8 mouse cellular contexts compared by ENCODE assay signal in genomic region chr11:88098021-88098729, GRCm38 (mm10). TPM values are rescaled to one million over a fixed set of nuclear protein-coding genes. Genes with fewer than 3 reads are reported as not detected.
DNase-seq lines count a peak whose midpoint lies in the region; ATAC-seq and TF ChIP-seq lines count a peak whose summit lies in the region.

TSS of gene Cuedc1 (plus strand) at chr11:88098058.

- H3K27ac ChIP-seq in kidney, embryonic 15.5 days: peak within 1 kb of the TSS; percentile 95
- peak within 1 kb of the TSS; percentile 90 for H3K27ac ChIP-seq in midbrain, postnatal 0 days (ENCODE audit: low read depth, low read length)

- H3K4me3 ChIP-seq in kidney, embryonic 15.5 days (replicated peaks): peak within 1 kb of the TSS; percentile 73
- H3K4me3 ChIP-seq in midbrain, postnatal 0 days (ENCODE audit: low read depth, low read length): peak within 1 kb of the TSS; percentile 87

- H3K9ac ChIP-seq in kidney, embryonic 15.5 days: peak within 1 kb of the TSS; percentile 84
- peak within 1 kb of the TSS; percentile 94 for H3K9ac ChIP-seq in midbrain, postnatal 0 days (replicated peaks; ENCODE audit: low read length, poor library complexity, severe bottlenecking)

- H3K4me2 ChIP-seq in kidney, embryonic 15.5 days: peak within 1 kb of the TSS; percentile 77
- H3K4me2 ChIP-seq in midbrain, postnatal 0 days (ENCODE audit: low read depth, low read length, poor library complexity, severe bottlenecking): peak within 1 kb of the TSS; percentile 85

- H3K4me1 ChIP-seq in kidney, embryonic 15.5 days: peaks cover 38% of the 10 kb centered on the region
- H3K4me1 ChIP-seq in midbrain, postnatal 0 days (ENCODE audit: insufficient read depth, low read length): peaks cover 10% of the 10 kb centered on the region

- DNase-seq in kidney, adult 9 months: no peak
- DNase-seq in adrenal gland, postnatal 25 days: no peak
- no peak for DNase-seq in gastrocnemius, postnatal 4 days (ENCODE audit: low spot score in 2 of 2)
- no peak for DNase-seq in layer of hippocampus, postnatal 10 days (ENCODE audit: low spot score in 2 of 2)
- no peak for DNase-seq in midbrain, postnatal 0 days (ENCODE audit: low spot score)
- DNase-seq in embryo, embryonic 10 days (ENCODE audit: low spot score): no peak
- DNase-seq in spleen, postnatal 14 days (ENCODE audit: low spot score in 2 of 2): no peak

- ATAC-seq in kidney, embryonic 15.5 days (replicated peaks; ENCODE audit: low FRiP score): no peak
- no peak for ATAC-seq in midbrain, postnatal 0 days (ENCODE audit: low FRiP score)

- 26% methylated on average over 17 of the region's 17 CpGs for WGBS in kidney, embryonic 15.5 days
- WGBS in midbrain, postnatal 0 days: 23% methylated on average over 17 of the region's 17 CpGs

- no peak for TF ChIP-seq CTCF in midbrain, postnatal 0 days (IDR thresholded peaks at IDR 0.05)

- no peaks in the 10 kb centered on the region for H3K36me3 ChIP-seq in kidney, embryonic 15.5 days
- no peaks in the 10 kb centered on the region for H3K36me3 ChIP-seq in midbrain, postnatal 0 days (ENCODE audit: insufficient read depth, low read length)

- H3K27me3 ChIP-seq in kidney, embryonic 15.5 days: 0 out of 2 replicates have a peak, but pooled peaks cover 2% of the 10 kb centered on the region
- H3K27me3 ChIP-seq in midbrain, postnatal 0 days (ENCODE audit: insufficient read depth, low read length): no peaks in the 10 kb centered on the region

- H3K9me3 ChIP-seq in kidney, embryonic 15.5 days (replicated peaks): no peaks in the 10 kb centered on the region
- no peaks in the 10 kb centered on the region for H3K9me3 ChIP-seq in midbrain, postnatal 0 days (ENCODE audit: low read length)

RNA-seq across cellular contexts. Expression of gene Cuedc1, which starts in this region (rescaled TPM):
- polyA plus RNA-seq in kidney, embryonic 15.5 days (2015; fragmentation: Nextera tagmentation; extraction: Ambion mirVana): 18.8 and 23.4 TPM in 2 replicates
- 50.7 and 68.6 TPM in 2 replicates for total RNA-seq in adrenal gland, postnatal 25 days (2021)
- 10 to 100 TPM; 47.4 to 53.8 TPM for total RNA-seq in gastrocnemius, postnatal 4 days (2021)
- total RNA-seq in layer of hippocampus, postnatal 10 days (2021): 10 to 100 TPM; 42.0 to 45.7 TPM
- total RNA-seq in midbrain, postnatal 0 days (2014; rRNA removed): 38.8 and 40.2 TPM in 2 replicates
- polyA plus RNA-seq in midbrain, postnatal 0 days (2015; fragmentation: Nextera tagmentation; extraction: Ambion mirVana): 32.7 and 37.5 TPM in 2 replicates
